Mouse (Mus musculus): ENCODE results near the gene Tor1aip1.

DNA sequence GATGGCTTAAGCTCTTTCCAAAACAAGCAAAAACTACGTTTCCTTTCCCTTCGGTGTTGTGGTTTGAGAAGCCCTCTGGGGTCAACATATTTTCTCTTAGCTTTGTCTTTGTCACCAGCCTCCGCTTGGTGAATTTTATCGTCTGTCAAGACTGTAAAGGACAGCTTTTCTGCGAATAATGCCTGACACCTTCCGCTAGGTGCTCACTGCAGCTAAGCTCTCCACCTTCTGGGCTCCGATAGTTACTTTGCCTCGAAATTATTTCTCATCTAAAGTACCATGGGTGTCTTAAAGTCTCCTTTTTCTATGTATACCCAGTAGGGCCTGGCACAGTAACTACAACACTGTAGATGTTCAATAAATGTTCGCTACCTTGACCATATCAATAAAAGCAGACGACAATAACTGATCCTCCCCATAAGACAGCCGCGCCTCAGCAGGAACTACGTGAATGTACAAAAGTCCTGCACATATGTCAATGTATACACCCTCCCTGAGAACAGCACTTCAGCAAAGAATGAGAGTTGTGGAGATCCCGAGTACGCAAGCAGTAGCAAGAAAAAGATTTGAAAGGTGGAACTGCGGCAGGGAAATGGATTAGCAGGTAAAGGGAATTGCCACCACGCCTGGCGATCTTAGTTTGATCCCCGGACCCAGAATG, 62.4 kb downstream of the Tor1aip1 start:
- TF ChIP-seq POLR2A (IDR thresholded peaks at IDR 0.05; ENCODE audit: control insufficient read depth, extremely low read depth, insufficient read depth, low read length, poor library complexity) = no peak
- no peak for TF ChIP-seq CTCF (IDR thresholded peaks at IDR 0.05; ENCODE audit: borderline replicate concordance, control insufficient read depth, extremely low read depth, insufficient read depth, low read length, poor library complexity)
